Mouse (Mus musculus): Measurements from ENCODE around the gene Gm8720. TPM values are rescaled to one million over a fixed set of nuclear protein-coding genes. Genes with fewer than 3 reads are reported as not detected.
"Not testable (repeated sequence)": the region's sequence is repeated elsewhere in the genome, so short reads cannot be mapped to it uniquely, and the experiment has no call there.

Gene Gm8720
- polyA plus RNA-seq (2015; fragmentation: Nextera tagmentation; extraction: Ambion mirVana): not detected in 2 replicates

DNA sequence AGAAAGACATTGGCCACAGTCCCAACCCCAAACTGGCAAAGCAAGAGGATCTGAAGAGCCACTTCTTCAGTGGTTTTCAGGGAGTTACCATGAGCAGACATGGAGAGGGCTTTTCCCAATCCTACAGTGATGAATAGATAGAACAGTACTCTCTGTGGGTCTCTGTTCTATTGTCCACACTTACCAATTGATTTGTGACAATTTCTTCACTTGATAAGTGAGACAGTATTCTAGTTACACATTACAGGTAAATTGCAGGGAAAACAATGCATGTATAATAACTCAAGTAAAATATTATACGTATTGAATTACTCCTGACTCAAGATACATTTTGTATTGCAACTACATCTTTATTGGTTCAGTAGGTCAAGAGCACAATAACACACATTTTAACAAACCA is at the start of gene Gm8720:
TSS of gene Gm8720 (minus strand) at position 101 of the 400 bp plus-strand sequence.
- WGBS: no CpG with 5 or more reads among the region's 1 CpGs
- H3K27ac ChIP-seq (ENCODE audit: low read length); H3K36me3 ChIP-seq (ENCODE audit: insufficient read depth, low read length); H3K4me3 ChIP-seq (ENCODE audit: low read depth, low read length); H3K9me3 ChIP-seq (ENCODE audit: low read length); H3K9ac ChIP-seq (replicated peaks; ENCODE audit: low read depth); H3K4me2 ChIP-seq (replicated peaks; ENCODE audit: low read depth, low read length); H3K4me1 ChIP-seq (ENCODE audit: insufficient read depth, low read depth, low read length); ATAC-seq; DNase-seq (ENCODE audit: low spot score); H3K27me3 ChIP-seq (replicated peaks; ENCODE audit: insufficient read depth, low read length): not testable (repeated sequence)

DNA sequence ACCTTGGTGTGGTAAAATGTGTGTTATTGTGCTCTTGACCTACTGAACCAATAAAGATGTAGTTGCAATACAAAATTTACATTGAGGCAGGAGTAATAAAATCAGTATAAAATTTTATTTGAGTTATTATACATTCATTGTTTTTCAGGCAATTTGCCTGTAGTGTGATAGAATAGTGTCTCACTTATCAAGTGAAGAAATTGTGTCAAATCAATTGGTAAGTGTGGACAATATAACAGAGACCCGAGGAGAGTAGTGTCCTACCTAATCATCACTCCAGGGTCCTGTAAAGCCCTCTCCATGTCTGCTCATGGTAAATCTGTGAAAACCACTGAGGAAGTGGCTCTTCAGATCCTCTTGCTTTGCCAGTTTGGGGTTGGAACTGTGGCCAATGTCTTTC is 12.0 kb downstream of the Gm8720 start, which contains the start of gene Vmn1r163:
TSS of gene Vmn1r163 (plus strand) at position 301 of the 400 bp plus-strand sequence.
- H3K27ac ChIP-seq (ENCODE audit: low read length); ATAC-seq; H3K9me3 ChIP-seq (ENCODE audit: low read length); H3K4me2 ChIP-seq (replicated peaks; ENCODE audit: low read depth, low read length); H3K4me3 ChIP-seq (ENCODE audit: low read depth, low read length); DNase-seq (ENCODE audit: low spot score); H3K36me3 ChIP-seq (ENCODE audit: insufficient read depth, low read length); H3K9ac ChIP-seq (replicated peaks; ENCODE audit: low read depth); H3K27me3 ChIP-seq (replicated peaks; ENCODE audit: insufficient read depth, low read length); H3K4me1 ChIP-seq (ENCODE audit: insufficient read depth, low read depth, low read length): not testable (repeated sequence)
- no CpG with 5 or more reads among the region's 1 CpGs for WGBS

- WGBS: no CpG with 5 or more reads among the region's 3 CpGs
- not testable (repeated sequence) for H3K9ac ChIP-seq (replicated peaks; ENCODE audit: low read depth); H3K36me3 ChIP-seq (ENCODE audit: insufficient read depth, low read length); H3K4me1 ChIP-seq (ENCODE audit: insufficient read depth, low read depth, low read length); H3K27me3 ChIP-seq (replicated peaks; ENCODE audit: insufficient read depth, low read length); ATAC-seq; DNase-seq (ENCODE audit: low spot score); H3K27ac ChIP-seq (ENCODE audit: low read length); H3K4me2 ChIP-seq (replicated peaks; ENCODE audit: low read depth, low read length); H3K4me3 ChIP-seq (ENCODE audit: low read depth, low read length); H3K9me3 ChIP-seq (ENCODE audit: low read length)
Measured at GRCm38 (mm10) chr7:23019823-23020222, 47.4 kb downstream of the Gm8720 start, which contains the start of gene Gm4216. Gm4216 (minus strand) TSS chr7:23019923.

Other genes with a start within 250 kb of the Gm8720 start
- gene Vmn1r159, start 223.9 kb downstream of the Gm8720 start, polyA plus RNA-seq (2015; fragmentation: Nextera tagmentation; extraction: Ambion mirVana): not detected in 2 replicates
- not detected in 2 replicates for gene Vmn1r160, start 196.2 kb downstream of the Gm8720 start, polyA plus RNA-seq (2015; fragmentation: Nextera tagmentation; extraction: Ambion mirVana)
- not detected in 2 replicates for gene Gm4214, start 82.8 kb downstream of the Gm8720 start, polyA plus RNA-seq (2015; fragmentation: Nextera tagmentation; extraction: Ambion mirVana)
- gene Gm4216, start 47.5 kb downstream of the Gm8720 start, polyA plus RNA-seq (2015; fragmentation: Nextera tagmentation; extraction: Ambion mirVana): not detected in 2 replicates
- gene Vmn1r163, start 11.9 kb downstream of the Gm8720 start, polyA plus RNA-seq (2015; fragmentation: Nextera tagmentation; extraction: Ambion mirVana): not detected in 2 replicates
- not detected in 2 replicates for gene Gm10662, start 77.0 kb upstream of the Gm8720 start, polyA plus RNA-seq (2015; fragmentation: Nextera tagmentation; extraction: Ambion mirVana)
- gene Vmn1r165, start 149.9 kb upstream of the Gm8720 start, polyA plus RNA-seq (2015; fragmentation: Nextera tagmentation; extraction: Ambion mirVana): not detected in 2 replicates
- gene Vmn1r166, start 184.2 kb upstream of the Gm8720 start, polyA plus RNA-seq (2015; fragmentation: Nextera tagmentation; extraction: Ambion mirVana): not detected in 2 replicates
- gene Gm6902, start 211.4 kb upstream of the Gm8720 start, polyA plus RNA-seq (2015; fragmentation: Nextera tagmentation; extraction: Ambion mirVana): not detected in 2 replicates
- not detected in 2 replicates for gene Nlrp4e, start 233.7 kb upstream of the Gm8720 start, polyA plus RNA-seq (2015; fragmentation: Nextera tagmentation; extraction: Ambion mirVana)